8 mouse cellular contexts compared by ENCODE assay signal in the genomic region with DNA sequence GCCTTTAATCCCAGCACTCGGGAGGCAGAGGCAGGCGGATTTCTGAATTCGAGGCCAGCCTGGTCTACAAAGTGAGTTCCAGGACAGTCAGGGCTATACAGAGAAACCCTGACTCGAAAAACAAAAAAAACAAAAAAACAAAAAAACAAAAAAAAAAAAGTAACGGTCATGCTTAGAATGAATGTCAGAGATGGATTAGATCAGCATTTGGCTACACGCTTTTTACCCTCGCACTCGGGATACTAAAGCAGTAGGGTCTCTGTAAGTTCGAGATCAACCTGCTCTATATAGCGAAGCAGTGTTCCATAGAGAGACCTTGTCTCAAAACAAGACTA. TPM values are rescaled to one million over a fixed set of nuclear protein-coding genes. Genes with fewer than 3 reads are reported as not detected.
A peak's percentile ranks its signal among the peaks of the same experiment; 100 is the strongest.
DNase-seq lines count a peak whose midpoint lies in the region; ATAC-seq and TF ChIP-seq lines count a peak whose summit lies in the region.
"Not testable (repeated sequence)": the region's sequence is repeated elsewhere in the genome, so short reads cannot be mapped to it uniquely, and the experiment has no call there.

No protein-coding gene starts in this region.

- not testable (repeated sequence) for H3K9me3 ChIP-seq in embryonic facial prominence, embryonic 11.5 days (replicated peaks; ENCODE audit: control insufficient read depth, low read length); forebrain, embryonic 15.5 days; hindbrain, embryonic 10.5 days; kidney, embryonic 14.5 days (ENCODE audit: control insufficient read depth, low read length); liver, embryonic 11.5 days (ENCODE audit: control insufficient read depth, low read length); megakaryocyte, embryonic 14.5 days; neural tube, embryonic 14.5 days (ENCODE audit: control insufficient read depth, low read length)

- H3K79me3 ChIP-seq in C2C12 (ENCODE audit: low read depth), result peaks cover 29% of the 10 kb centered on the region

- peak overlapping the region; percentile 61 for H3K4me2 ChIP-seq in embryonic facial prominence, embryonic 11.5 days (ENCODE audit: low read depth, low read length)
- H3K4me2 ChIP-seq in forebrain, embryonic 15.5 days (replicated peaks), result peak overlapping the region; percentile 65
- H3K4me2 ChIP-seq in kidney, embryonic 14.5 days (replicated peaks; ENCODE audit: low read depth, low read length), result peak overlapping the region; percentile 60
- H3K4me2 ChIP-seq in liver, embryonic 11.5 days, result peak overlapping the region; percentile 83
- peak overlapping the region; percentile 67 for H3K4me2 ChIP-seq in neural tube, embryonic 14.5 days (ENCODE audit: low read depth, low read length)

- H3K4me3 ChIP-seq in C2C12 (ENCODE audit: insufficient read depth, poor library complexity, severe bottlenecking), result peak overlapping the region; percentile 59
- H3K4me3 ChIP-seq in embryonic facial prominence, embryonic 11.5 days (ENCODE audit: low read depth, low read length), result peak overlapping the region; percentile 85
- H3K4me3 ChIP-seq in forebrain, embryonic 15.5 days, result peak overlapping the region; percentile 62
- peak overlapping the region; percentile 95 for H3K4me3 ChIP-seq in hindbrain, embryonic 10.5 days
- H3K4me3 ChIP-seq in kidney, embryonic 14.5 days (ENCODE audit: low read length), result peak overlapping the region; percentile 75
- peak overlapping the region; percentile 87 for H3K4me3 ChIP-seq in liver, embryonic 11.5 days (ENCODE audit: low read depth, low read length)
- peak overlapping the region; percentile 94 for H3K4me3 ChIP-seq in megakaryocyte, embryonic 14.5 days (replicated peaks)
- H3K4me3 ChIP-seq in neural tube, embryonic 14.5 days (ENCODE audit: low read depth, low read length), result peak overlapping the region; percentile 74

- peak overlapping the region; percentile 94 for H3ac ChIP-seq in C2C12 (ENCODE audit: control insufficient read depth, insufficient read length, low read depth)

- not testable (repeated sequence) for H3K4me1 ChIP-seq in embryonic facial prominence, embryonic 11.5 days (ENCODE audit: control insufficient read depth, insufficient read depth, low read length); kidney, embryonic 14.5 days (ENCODE audit: control insufficient read depth, insufficient read depth, low read length); neural tube, embryonic 14.5 days (ENCODE audit: control insufficient read depth, insufficient read depth, low read length)
- peaks cover 12% of the 10 kb centered on the region for H3K4me1 ChIP-seq in forebrain, embryonic 15.5 days
- peaks cover 34% of the 10 kb centered on the region for H3K4me1 ChIP-seq in hindbrain, embryonic 10.5 days (replicated peaks)
- peaks cover 25% of the 10 kb centered on the region for H3K4me1 ChIP-seq in liver, embryonic 11.5 days (replicated peaks; ENCODE audit: control insufficient read depth, insufficient read depth, low read length)
- peaks cover 92% of the 10 kb centered on the region for H3K4me1 ChIP-seq in megakaryocyte, embryonic 14.5 days

- H3K9ac ChIP-seq in embryonic facial prominence, embryonic 11.5 days (replicated peaks; ENCODE audit: low read length), result peak overlapping the region; percentile 76
- peak overlapping the region; percentile 70 for H3K9ac ChIP-seq in forebrain, embryonic 15.5 days (replicated peaks)
- peak overlapping the region; percentile 72 for H3K9ac ChIP-seq in kidney, embryonic 14.5 days (ENCODE audit: low read depth, low read length)
- peak overlapping the region; percentile 83 for H3K9ac ChIP-seq in liver, embryonic 11.5 days (ENCODE audit: low read depth, low read length)
- peak overlapping the region; percentile 75 for H3K9ac ChIP-seq in neural tube, embryonic 14.5 days (replicated peaks; ENCODE audit: low read depth, low read length)

- WGBS in embryonic facial prominence, embryonic 11.5 days, result 43% methylated on average over 10 of the region's 10 CpGs
- 41% methylated on average over 10 of the region's 10 CpGs for WGBS in forebrain, embryonic 15.5 days
- WGBS in hindbrain, embryonic 10.5 days, result 50% methylated on average over 10 of the region's 10 CpGs
- WGBS in kidney, embryonic 14.5 days, result 48% methylated on average over 10 of the region's 10 CpGs
- WGBS in liver, embryonic 11.5 days, result 34% methylated on average over 10 of the region's 10 CpGs
- WGBS in neural tube, embryonic 14.5 days, result 47% methylated on average over 10 of the region's 10 CpGs

- not testable (repeated sequence) for H3K27ac ChIP-seq in embryonic facial prominence, embryonic 11.5 days (replicated peaks; ENCODE audit: low read depth, low read length); kidney, embryonic 14.5 days (ENCODE audit: low read depth, low read length)
- peak overlapping the region; percentile 82; the same call in 1 of the 2 replicates for H3K27ac ChIP-seq in forebrain, embryonic 15.5 days (replicated peaks)
- peak overlapping the region; percentile 95 for H3K27ac ChIP-seq in hindbrain, embryonic 10.5 days
- H3K27ac ChIP-seq in liver, embryonic 11.5 days (ENCODE audit: low read depth, low read length), result peak overlapping the region; percentile 76
- peak overlapping the region; percentile 82; the same call in 1 of the 2 replicates for H3K27ac ChIP-seq in neural tube, embryonic 14.5 days (ENCODE audit: low read depth, low read length)

- not testable (repeated sequence) for ATAC-seq in embryonic facial prominence, embryonic 11.5 days (replicated peaks; ENCODE audit: insufficient number of reproducible peaks, low FRiP score, low TSS enrichment, low read depth); forebrain, embryonic 15.5 days (replicated peaks); kidney, embryonic 14.5 days (ENCODE audit: low FRiP score, low TSS enrichment); liver, embryonic 11.5 days (replicated peaks; ENCODE audit: low FRiP score); neural tube, embryonic 14.5 days (ENCODE audit: low read depth)

- DNase-seq in embryonic facial prominence, embryonic 11.5 days (ENCODE audit: low spot score); hindbrain, embryonic 10.5 days (ENCODE audit: low spot score); liver, embryonic 11.5 days (ENCODE audit: low spot score): not testable (repeated sequence)

- not testable (repeated sequence) for H3K36me3 ChIP-seq in C2C12 (ENCODE audit: control insufficient read depth, insufficient read depth); embryonic facial prominence, embryonic 11.5 days (replicated peaks; ENCODE audit: control insufficient read depth, insufficient read depth, low read depth, low read length); forebrain, embryonic 15.5 days; hindbrain, embryonic 10.5 days; kidney, embryonic 14.5 days (ENCODE audit: control insufficient read depth, insufficient read depth, low read length); liver, embryonic 11.5 days (ENCODE audit: control insufficient read depth, insufficient read depth, low read length); neural tube, embryonic 14.5 days (ENCODE audit: control insufficient read depth, insufficient read depth, low read length)
- H3K36me3 ChIP-seq in megakaryocyte, embryonic 14.5 days (replicated peaks; ENCODE audit: low read length), result peaks cover 60% of the 10 kb centered on the region

- peaks cover 54% of the 10 kb centered on the region for H3K79me2 ChIP-seq in C2C12 (ENCODE audit: control insufficient read depth, insufficient read depth)

- not testable (repeated sequence) for TF ChIP-seq CTCF in C2C12 (IDR thresholded peaks at IDR 0.05; ENCODE audit: control insufficient read depth, insufficient read depth, insufficient read length)

- H3K27me3 ChIP-seq in C2C12 (ENCODE audit: control insufficient read depth, insufficient read depth, insufficient read length); embryonic facial prominence, embryonic 11.5 days (ENCODE audit: control insufficient read depth, insufficient read depth, low read length); forebrain, embryonic 15.5 days; hindbrain, embryonic 10.5 days (ENCODE audit: insufficient read depth, poor library complexity, severe bottlenecking); kidney, embryonic 14.5 days (ENCODE audit: control insufficient read depth, insufficient read depth, low read length); liver, embryonic 11.5 days (replicated peaks; ENCODE audit: control insufficient read depth, insufficient read depth, low read length); megakaryocyte, embryonic 14.5 days (replicated peaks); neural tube, embryonic 14.5 days (ENCODE audit: control insufficient read depth, insufficient read depth, low read length): not testable (repeated sequence)

RNA-seq across cellular contexts. Expression of gene Tnip1, which starts 7.3 kb away (rescaled TPM):
- polyA plus RNA-seq in C2C12 (2012; fragmentation: generic; extraction: Trizol), result 18.8 TPM
- polyA plus RNA-seq in embryonic facial prominence, embryonic 11.5 days (2014; fragmentation: Nextera tagmentation; extraction: Ambion mirVana), result 9.1 and 11.6 TPM in 2 replicates
- polyA plus RNA-seq in forebrain, embryonic 15.5 days (2015; fragmentation: Nextera tagmentation; extraction: Ambion mirVana), result 11.3 and 13.2 TPM in 2 replicates
- polyA plus RNA-seq in hindbrain, embryonic 10.5 days (2016; fragmentation: Nextera tagmentation; extraction: Ambion mirVana), result 14.2 and 14.7 TPM in 2 replicates
- 12.3 and 14.8 TPM in 2 replicates for polyA plus RNA-seq in kidney, embryonic 14.5 days (2014; fragmentation: Nextera tagmentation; extraction: Ambion mirVana)
- polyA plus RNA-seq in liver, embryonic 11.5 days (2014; fragmentation: Nextera tagmentation; extraction: Ambion mirVana), result 11.4 and 12.1 TPM in 2 replicates
- polyA plus RNA-seq in megakaryocyte, embryonic 14.5 days (2012; ENCODE audit: insufficient read depth, low replicate concordance), result 69.0 and 80.2 TPM in 2 replicates
- polyA plus RNA-seq in neural tube, embryonic 14.5 days (2014; fragmentation: Nextera tagmentation; extraction: Ambion mirVana), result 16.1 TPM in 2 replicates

RNA-seq across cellular contexts. Expression of gene Gpx3, which starts 53.1 kb away (rescaled TPM):
- polyA plus RNA-seq in C2C12 (2012; fragmentation: generic; extraction: Trizol), result 2.0 TPM
- polyA plus RNA-seq in embryonic facial prominence, embryonic 11.5 days (2014; fragmentation: Nextera tagmentation; extraction: Ambion mirVana), result 70.6 and 76.2 TPM in 2 replicates
- polyA plus RNA-seq in forebrain, embryonic 15.5 days (2015; fragmentation: Nextera tagmentation; extraction: Ambion mirVana), result 17.0 and 17.2 TPM in 2 replicates
- polyA plus RNA-seq in hindbrain, embryonic 10.5 days (2016; fragmentation: Nextera tagmentation; extraction: Ambion mirVana), result 108 and 121 TPM in 2 replicates
- polyA plus RNA-seq in kidney, embryonic 14.5 days (2014; fragmentation: Nextera tagmentation; extraction: Ambion mirVana), result 83.0 and 101 TPM in 2 replicates
- polyA plus RNA-seq in liver, embryonic 11.5 days (2014; fragmentation: Nextera tagmentation; extraction: Ambion mirVana), result 84.0 and 89.6 TPM in 2 replicates
- 21.7 and 34.2 TPM in 2 replicates for polyA plus RNA-seq in megakaryocyte, embryonic 14.5 days (2012; ENCODE audit: insufficient read depth, low replicate concordance)
- 67.9 and 69.9 TPM in 2 replicates for polyA plus RNA-seq in neural tube, embryonic 14.5 days (2014; fragmentation: Nextera tagmentation; extraction: Ambion mirVana)
